Mouse (Mus musculus): ENCODE data around the gene Paqr8.
A peak's percentile ranks its signal among the peaks of the same experiment; 100 is the strongest.

The Paqr8 gene

GRCm38 (mm10) chr1:20890404-20890921 is at the start of gene Paqr8:
Gene Paqr8 (plus strand): TSS chr1:20890606.
- DNase-seq, result peak; percentile 99

- peak; percentile 2 for DNase-seq
Observed at GRCm38 (mm10) chr1:20856924-20857902, 33.2 kb upstream of the Paqr8 start.

GRCm38 (mm10) chr1:20860775-20861174 is 29.6 kb upstream of the Paqr8 start:
- DNase-seq, result peak; percentile 55

- DNase-seq, result peak; percentile 55
Observed at GRCm38 (mm10) chr1:20861865-20862264, 28.5 kb upstream of the Paqr8 start.

- peak; percentile 30 for DNase-seq
Observed at GRCm38 (mm10) chr1:20863452-20864172, 26.8 kb upstream of the Paqr8 start.

GRCm38 (mm10) chr1:20867241-20867902 is 23.0 kb upstream of the Paqr8 start:
- peak; percentile 41 for DNase-seq

GRCm38 (mm10) chr1:20868036-20868435 is 22.4 kb upstream of the Paqr8 start:
- peak; percentile 15 for DNase-seq

- peak; percentile 70 for DNase-seq
Observed at GRCm38 (mm10) chr1:20870887-20871286, 19.5 kb upstream of the Paqr8 start.

- DNase-seq, result peak; percentile 22
Observed at GRCm38 (mm10) chr1:20872496-20872895, 17.9 kb upstream of the Paqr8 start.

GRCm38 (mm10) chr1:20874061-20874460 is 16.3 kb upstream of the Paqr8 start:
- no peak for DNase-seq

GRCm38 (mm10) chr1:20877355-20877754 is 13.1 kb upstream of the Paqr8 start:
- DNase-seq, result peak; percentile 46

- DNase-seq, result no peak
Observed at GRCm38 (mm10) chr1:20879361-20879760, 11.0 kb upstream of the Paqr8 start.

- peak; percentile 72 for DNase-seq
Observed at GRCm38 (mm10) chr1:20883079-20883478, 7.3 kb upstream of the Paqr8 start.

- no peak for DNase-seq
Observed at GRCm38 (mm10) chr1:20889677-20890403, 566 bp upstream of the Paqr8 start.

GRCm38 (mm10) chr1:20890941-20891399 is 564 bp downstream of the Paqr8 start:
- DNase-seq, result peak; percentile 95

- DNase-seq, result no peak
Observed at GRCm38 (mm10) chr1:20893059-20893458, 2.7 kb downstream of the Paqr8 start.

GRCm38 (mm10) chr1:20898391-20898790 is 8.0 kb downstream of the Paqr8 start:
- DNase-seq, result peak; percentile 59

- peak; percentile 53 for DNase-seq
Observed at GRCm38 (mm10) chr1:20900336-20900735, 9.9 kb downstream of the Paqr8 start.

- DNase-seq, result peak; percentile 66
Observed at GRCm38 (mm10) chr1:20905501-20906127, 15.2 kb downstream of the Paqr8 start.

- peak; percentile 51 for DNase-seq
Observed at GRCm38 (mm10) chr1:20906128-20906515, 15.7 kb downstream of the Paqr8 start.

GRCm38 (mm10) chr1:20908541-20908940 is 18.1 kb downstream of the Paqr8 start:
- no peak for DNase-seq

GRCm38 (mm10) chr1:20912115-20912514 is 21.7 kb downstream of the Paqr8 start:
- peak; percentile 19 for DNase-seq
